Mouse (Mus musculus) spleen, adult 2 months (tissue): Measurements from ENCODE around the gene Zfp790.

Experiments used
- CTCF ChIP-seq: fragments of 200-500 bp; IDR thresholded peaks from 2 replicates; pipeline ENCODE4 v1.5.1; 2011; ENCODE audit warnings: mild to moderate bottlenecking, inconsistent platforms; ENCODE audit not compliant: insufficient read depth, insufficient read length, insufficient replicate concordance; ENCODE audit errors: extremely low read depth
- POLR2A ChIP-seq: fragments of 200-500 bp; IDR thresholded peaks from 2 replicates; pipeline ENCODE4 v1.6.1; 2011; ENCODE audit warnings: low read depth, low read length, inconsistent platforms

GRCm38 (mm10) chr7:29853219-29853842 lies 37.4 kb downstream of the Zfp790 start, which contains the start of gene Zfp940:
- no peak for TF ChIP-seq POLR2A
- no peak for TF ChIP-seq CTCF
